Mouse (Mus musculus) C2C12 (cell line): Measurements from ENCODE around the gene Dst.

Source experiments
- CEBPB ChIP-seq: IDR thresholded peaks from one replicate; pipeline ENCODE4 v1.6.1; 2011; ENCODE audit warnings: low read depth, mild to moderate bottlenecking, control low read depth, moderate library complexity
- CTCF ChIP-seq: IDR thresholded peaks from one replicate; pipeline ENCODE4 v1.5.1; 2011; ENCODE audit not compliant: control insufficient read depth, insufficient read depth, insufficient read length
- MAX ChIP-seq: IDR thresholded peaks from one replicate; pipeline ENCODE4 v1.6.1; 2011; ENCODE audit warnings: mild to moderate bottlenecking, control low read depth
- MYOD1 ChIP-seq: IDR thresholded peaks from one replicate; pipeline ENCODE4 v1.6.1; 2011; ENCODE audit warnings: low read depth; ENCODE audit not compliant: control insufficient read depth, insufficient read length
- USF1 ChIP-seq: IDR thresholded peaks from one replicate; pipeline ENCODE4 v1.6.1; 2011; ENCODE audit warnings: low read depth, mild to moderate bottlenecking, control low read depth, moderate library complexity

DNA sequence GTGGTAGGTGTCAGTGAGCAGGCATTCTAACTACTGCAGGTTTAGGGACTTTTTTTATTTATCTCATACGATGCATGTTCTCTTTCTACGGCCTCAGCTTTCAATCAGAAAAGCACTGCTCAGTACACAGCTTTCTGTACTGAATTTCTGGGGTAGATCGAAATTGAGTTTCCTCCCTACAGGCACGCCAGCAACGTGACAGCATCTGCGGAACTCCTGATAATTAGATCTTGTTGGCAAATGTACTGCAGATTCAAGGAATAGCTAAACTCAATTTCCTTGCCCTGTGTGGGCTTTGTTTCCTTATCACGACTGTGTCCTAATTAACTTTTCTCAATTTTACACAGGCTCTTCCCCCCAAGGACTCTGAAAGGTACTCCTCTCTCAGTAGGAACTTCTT is 416.2 kb downstream of the Dst start:
- TF ChIP-seq CTCF: no peak
- TF ChIP-seq MYOD1: no peak
- no peak for TF ChIP-seq USF1
- TF ChIP-seq CEBPB: no peak
- TF ChIP-seq MAX: no peak
